Mouse (Mus musculus): ENCODE measurements at regions not wholly inside any gene's neighbourhood (a gene's known extent, or its start where the extent isn't known, plus 50 kb on each side); places are given as distances from the start of the nearest gene placed in this dataset.

DNA sequence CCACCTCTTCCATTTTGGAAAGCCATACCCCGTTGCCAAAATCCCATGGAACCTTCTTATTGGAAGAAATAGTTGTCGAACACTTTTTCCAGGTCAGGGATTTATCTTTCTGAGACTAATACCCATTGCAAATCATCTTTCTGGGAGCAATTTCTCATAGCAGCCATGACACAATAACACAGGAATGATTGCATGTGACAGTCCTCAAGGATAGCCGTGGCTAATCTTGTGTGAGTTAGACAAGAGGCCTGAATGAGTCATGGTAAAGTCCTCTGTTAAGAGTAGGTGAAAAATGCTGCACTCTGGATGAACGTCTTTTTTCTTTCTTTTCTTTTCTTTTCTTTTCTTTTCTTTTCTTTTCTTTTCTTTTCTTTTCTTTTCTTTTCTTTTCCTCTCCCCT, 522.5 kb upstream of the Nbea start:
- in situ Hi-C loops (cut with MboI; ENCODE audit: low sequenced_read_pairs in 2 of 2, unreplicated experiment in 2 of 2): no loop called here
- no peaks in the 10 kb centered on the region for H3K9me3 ChIP-seq (ENCODE audit: control insufficient read depth, insufficient read depth, low read depth, low read length)
- H3K4me1 ChIP-seq (ENCODE audit: control insufficient read depth in 2 of 2, insufficient read depth in 2 of 2, low read length in 2 of 2, poor library complexity in 1 of 2): no peaks in the 10 kb centered on the region
- H3K36me3 ChIP-seq (ENCODE audit: control insufficient read depth, insufficient read depth, low read length, poor library complexity, severe bottlenecking): no peaks in the 10 kb centered on the region
- H3K9ac ChIP-seq (ENCODE audit: insufficient read depth, low read depth, low read length, poor library complexity, severe bottlenecking): no peak overlapping the region
- TF ChIP-seq ZC3H11A (IDR thresholded peaks at IDR 0.05; ENCODE audit: borderline replicate concordance, low read depth, low read length) (no peak), MAFK (IDR thresholded peaks at IDR 0.05; ENCODE audit: insufficient read depth, low read depth, low read length) (no peak), CHD2 (IDR thresholded peaks at IDR 0.05; ENCODE audit: low read depth, low read length) (no peak), ZNF384 (IDR thresholded peaks at IDR 0.05; ENCODE audit: low read depth, low read length) (no peak), HCFC1 (IDR thresholded peaks at IDR 0.05; ENCODE audit: borderline replicate concordance, insufficient read depth, low read length) (no peak)
- no peak for DNase-seq (ENCODE audit: low read depth, low spot score)
- H3K4me3 ChIP-seq (ENCODE audit: insufficient read depth in 1 of 2, low read depth in 1 of 2, low read length in 2 of 2, poor library complexity in 1 of 2, severe bottlenecking in 1 of 2): no peak overlapping the region
- no peak overlapping the region for H3K27ac ChIP-seq (ENCODE audit: insufficient read depth, low read depth, low read length, poor library complexity, severe bottlenecking)

DNA sequence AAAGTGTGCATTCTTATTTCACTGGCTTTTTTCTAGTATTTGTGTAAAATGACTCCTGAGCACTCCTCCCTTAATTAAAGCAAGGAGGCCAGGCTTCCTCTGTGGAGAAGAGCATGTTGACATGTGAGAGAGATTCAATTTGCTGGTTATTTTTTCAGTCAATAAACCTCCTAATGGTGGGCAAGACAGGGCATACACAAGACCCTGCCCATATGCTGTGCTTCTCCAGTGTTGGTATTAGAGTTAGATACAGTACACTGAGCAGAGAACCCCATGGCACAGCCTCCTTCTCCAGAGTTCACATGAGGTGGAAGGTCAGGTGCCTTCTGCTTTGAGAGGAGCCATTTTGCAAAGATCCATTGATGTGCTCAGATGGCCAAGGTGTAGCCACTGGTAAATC, 515.4 kb upstream of the Nbea start:
- Histone ChIP-seq H3K36me3 (ENCODE audit: control insufficient read depth, insufficient read depth, low read length, poor library complexity, severe bottlenecking) (no peaks in the 10 kb centered on the region), H3K9ac (ENCODE audit: insufficient read depth, low read depth, low read length, poor library complexity, severe bottlenecking) (no peak overlapping the region), H3K9me3 (ENCODE audit: control insufficient read depth, insufficient read depth, low read depth, low read length) (no peaks in the 10 kb centered on the region), H3K27ac (ENCODE audit: insufficient read depth, low read depth, low read length, poor library complexity, severe bottlenecking) (no peak overlapping the region), H3K4me3 (ENCODE audit: insufficient read depth in 1 of 2, low read depth in 1 of 2, low read length in 2 of 2, poor library complexity in 1 of 2, severe bottlenecking in 1 of 2) (no peak overlapping the region), H3K4me1 (ENCODE audit: control insufficient read depth in 2 of 2, insufficient read depth in 2 of 2, low read length in 2 of 2, poor library complexity in 1 of 2) (no peaks in the 10 kb centered on the region)
- no peak for DNase-seq (ENCODE audit: low read depth, low spot score)
- in situ Hi-C loops (cut with MboI; ENCODE audit: low sequenced_read_pairs in 2 of 2, unreplicated experiment in 2 of 2): no loop called here
- TF ChIP-seq ZNF384 (IDR thresholded peaks at IDR 0.05; ENCODE audit: low read depth, low read length) (no peak), MAFK (IDR thresholded peaks at IDR 0.05; ENCODE audit: insufficient read depth, low read depth, low read length) (no peak), CHD2 (IDR thresholded peaks at IDR 0.05; ENCODE audit: low read depth, low read length) (no peak)

DNA sequence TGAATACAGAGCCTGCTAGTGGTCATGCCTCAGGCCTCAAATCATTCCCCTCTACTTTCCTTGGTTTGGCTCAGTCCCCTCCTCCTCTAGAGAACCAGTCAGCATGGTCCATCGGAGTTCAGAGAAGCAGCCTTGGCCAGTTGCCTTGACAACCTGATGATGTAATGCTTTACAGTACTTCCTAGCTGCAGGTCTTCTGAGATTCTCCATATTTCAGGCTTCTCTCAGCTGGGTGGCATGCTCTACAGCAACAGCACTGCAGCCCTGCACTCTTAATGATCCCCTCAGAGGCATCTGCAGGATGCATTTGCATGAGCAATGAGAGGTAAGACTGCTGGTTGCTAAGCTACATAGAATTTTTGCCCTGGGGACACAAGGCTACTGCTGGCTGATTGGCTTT, 514.7 kb upstream of the Nbea start:
- Histone ChIP-seq H3K4me3 (ENCODE audit: insufficient read depth in 1 of 2, low read depth in 1 of 2, low read length in 2 of 2, poor library complexity in 1 of 2, severe bottlenecking in 1 of 2) (no peak overlapping the region), H3K27ac (ENCODE audit: insufficient read depth, low read depth, low read length, poor library complexity, severe bottlenecking) (no peak overlapping the region), H3K36me3 (ENCODE audit: control insufficient read depth, insufficient read depth, low read length, poor library complexity, severe bottlenecking) (no peaks in the 10 kb centered on the region), H3K4me1 (ENCODE audit: control insufficient read depth in 2 of 2, insufficient read depth in 2 of 2, low read length in 2 of 2, poor library complexity in 1 of 2) (no peaks in the 10 kb centered on the region), H3K9me3 (ENCODE audit: control insufficient read depth, insufficient read depth, low read depth, low read length) (no peaks in the 10 kb centered on the region), H3K9ac (ENCODE audit: insufficient read depth, low read depth, low read length, poor library complexity, severe bottlenecking) (no peak overlapping the region)
- TF ChIP-seq ZNF384 (IDR thresholded peaks at IDR 0.05; ENCODE audit: low read depth, low read length) (no peak), MAFK (IDR thresholded peaks at IDR 0.05; ENCODE audit: insufficient read depth, low read depth, low read length) (no peak), HCFC1 (IDR thresholded peaks at IDR 0.05; ENCODE audit: borderline replicate concordance, insufficient read depth, low read length) (no peak), CHD2 (IDR thresholded peaks at IDR 0.05; ENCODE audit: low read depth, low read length) (no peak), ZC3H11A (IDR thresholded peaks at IDR 0.05; ENCODE audit: borderline replicate concordance, low read depth, low read length) (no peak)
- in situ Hi-C loops (cut with MboI; ENCODE audit: low sequenced_read_pairs in 2 of 2, unreplicated experiment in 2 of 2): no loop called here
- no peak for DNase-seq (ENCODE audit: low read depth, low spot score)

DNA sequence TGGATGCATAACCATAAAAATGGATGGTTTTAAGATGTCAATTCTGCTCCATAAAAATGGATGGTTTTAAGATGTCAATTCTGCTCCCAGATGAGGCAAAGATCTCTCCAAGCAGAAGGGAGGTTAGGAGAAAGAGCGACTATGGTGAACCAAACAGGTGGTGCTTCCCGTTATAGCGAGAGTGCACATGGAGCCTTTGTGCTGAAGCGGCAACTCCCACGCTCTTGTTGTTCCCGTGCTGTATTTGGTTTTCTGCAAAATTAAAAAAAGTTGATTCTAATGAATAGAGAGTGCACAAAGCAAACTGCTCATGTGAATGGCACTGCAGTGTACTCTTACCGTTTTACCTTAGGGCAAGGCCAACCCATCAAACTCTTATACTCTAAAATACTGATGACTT, 497.5 kb upstream of the Nbea start:
- in situ Hi-C loops (cut with MboI; ENCODE audit: low sequenced_read_pairs in 2 of 2, unreplicated experiment in 2 of 2): no loop called here
- no peak for DNase-seq (ENCODE audit: low read depth, low spot score)
- Histone ChIP-seq H3K27ac (ENCODE audit: insufficient read depth, low read depth, low read length, poor library complexity, severe bottlenecking) (no peak overlapping the region), H3K4me1 (ENCODE audit: control insufficient read depth in 2 of 2, insufficient read depth in 2 of 2, low read length in 2 of 2, poor library complexity in 1 of 2) (no peaks in the 10 kb centered on the region), H3K4me3 (ENCODE audit: insufficient read depth in 1 of 2, low read depth in 1 of 2, low read length in 2 of 2, poor library complexity in 1 of 2, severe bottlenecking in 1 of 2) (no peak overlapping the region), H3K9me3 (ENCODE audit: control insufficient read depth, insufficient read depth, low read depth, low read length) (no peaks in the 10 kb centered on the region), H3K9ac (ENCODE audit: insufficient read depth, low read depth, low read length, poor library complexity, severe bottlenecking) (no peak overlapping the region), H3K36me3 (ENCODE audit: control insufficient read depth, insufficient read depth, low read length, poor library complexity, severe bottlenecking) (no peaks in the 10 kb centered on the region)
- TF ChIP-seq MAFK (IDR thresholded peaks at IDR 0.05; ENCODE audit: insufficient read depth, low read depth, low read length) (no peak), ZNF384 (IDR thresholded peaks at IDR 0.05; ENCODE audit: low read depth, low read length) (no peak), CHD2 (IDR thresholded peaks at IDR 0.05; ENCODE audit: low read depth, low read length) (no peak), ZC3H11A (IDR thresholded peaks at IDR 0.05; ENCODE audit: borderline replicate concordance, low read depth, low read length) (no peak), HCFC1 (IDR thresholded peaks at IDR 0.05; ENCODE audit: borderline replicate concordance, insufficient read depth, low read length) (no peak)

DNA sequence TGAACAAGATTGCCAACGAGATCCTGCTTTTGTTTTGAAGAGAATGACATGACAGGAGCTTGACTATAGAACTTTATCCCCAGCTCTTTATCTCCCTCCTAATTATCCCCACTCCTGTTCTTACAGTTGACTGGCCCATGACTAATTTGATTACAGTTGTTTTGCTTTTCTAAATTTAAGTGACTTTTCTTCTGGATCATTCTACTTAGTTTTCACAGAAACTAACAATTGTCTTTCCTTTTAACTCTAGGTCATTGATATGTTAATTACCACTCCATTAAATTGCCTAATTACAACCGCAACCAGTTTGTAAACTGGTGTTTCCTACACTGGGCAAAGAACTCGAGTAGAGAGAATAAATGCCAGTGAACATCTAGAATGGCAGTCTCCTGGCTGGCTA, 485.3 kb upstream of the Nbea start:
- Histone ChIP-seq H3K27ac (ENCODE audit: insufficient read depth, low read depth, low read length, poor library complexity, severe bottlenecking) (no peak overlapping the region), H3K9ac (ENCODE audit: insufficient read depth, low read depth, low read length, poor library complexity, severe bottlenecking) (no peak overlapping the region), H3K4me1 (ENCODE audit: control insufficient read depth in 2 of 2, insufficient read depth in 2 of 2, low read length in 2 of 2, poor library complexity in 1 of 2) (no peaks in the 10 kb centered on the region), H3K4me3 (ENCODE audit: insufficient read depth in 1 of 2, low read depth in 1 of 2, low read length in 2 of 2, poor library complexity in 1 of 2, severe bottlenecking in 1 of 2) (no peak overlapping the region), H3K36me3 (ENCODE audit: control insufficient read depth, insufficient read depth, low read length, poor library complexity, severe bottlenecking) (no peaks in the 10 kb centered on the region), H3K9me3 (ENCODE audit: control insufficient read depth, insufficient read depth, low read depth, low read length) (no peaks in the 10 kb centered on the region)
- DNase-seq (ENCODE audit: low read depth, low spot score): no peak
- in situ Hi-C loops (cut with MboI; ENCODE audit: low sequenced_read_pairs in 2 of 2, unreplicated experiment in 2 of 2): no loop called here
- TF ChIP-seq ZC3H11A (IDR thresholded peaks at IDR 0.05; ENCODE audit: borderline replicate concordance, low read depth, low read length): no peak
- no peak for TF ChIP-seq MAFK (IDR thresholded peaks at IDR 0.05; ENCODE audit: insufficient read depth, low read depth, low read length)
- TF ChIP-seq CHD2 (IDR thresholded peaks at IDR 0.05; ENCODE audit: low read depth, low read length): no peak
- TF ChIP-seq ZNF384 (IDR thresholded peaks at IDR 0.05; ENCODE audit: low read depth, low read length): no peak
- no peak for TF ChIP-seq HCFC1 (IDR thresholded peaks at IDR 0.05; ENCODE audit: borderline replicate concordance, insufficient read depth, low read length)

Measured in ES-E14 (cell line).